Mouse (Mus musculus) limb, embryonic 14.5 days (tissue): ENCODE measurements around the gene Anks1b. TPM values are rescaled to one million over a fixed set of nuclear protein-coding genes. Genes with fewer than 3 reads are reported as not detected.

Experiments used
- ATAC-seq: fragments of 200-750 bp; cut with Nextera tagmentation; 2 replicates; pipeline ENCODE4 v1.8.0; 2017; ENCODE audit warnings: low read depth, moderate number of reproducible peaks, moderate TSS enrichment; ENCODE audit not compliant: low FRiP score
- DNase-seq: peaks from one replicate; pipeline ENCODE4 v3.0.0-alpha.2; 2015; ENCODE audit warnings: low spot score
- H3K27ac ChIP-seq: fragments of 300-500 bp; sonication (generic); replicated peaks from 2 replicates; pipeline ENCODE4 v1.5.1; 2014; ENCODE audit warnings: low read depth, mild to moderate bottlenecking, low read length, moderate library complexity, mixed read lengths
- H3K27me3 ChIP-seq: fragments of 300-500 bp; sonication (generic); 2 replicates; pipeline ENCODE4 v1.6.1; 2014; ENCODE audit warnings: low read length, mixed read lengths; ENCODE audit not compliant: control insufficient read depth, insufficient read depth
- H3K36me3 ChIP-seq: fragments of 300-500 bp; sonication (generic); 2 replicates; pipeline ENCODE4 v1.6.1; 2014; ENCODE audit warnings: mild to moderate bottlenecking, low read length, moderate library complexity, mixed read lengths; ENCODE audit not compliant: control insufficient read depth, insufficient read depth
- H3K4me1 ChIP-seq: fragments of 300-500 bp; sonication (generic); 2 replicates; pipeline ENCODE4 v1.6.1; 2014; ENCODE audit warnings: antibody characterized with exemption, low read length, mixed read lengths; ENCODE audit not compliant: control insufficient read depth, insufficient read depth
- H3K4me2 ChIP-seq: fragments of 300-500 bp; sonication (generic); replicated peaks from 2 replicates; pipeline ENCODE4 v1.6.1; 2014; ENCODE audit warnings: low read depth, mild to moderate bottlenecking, low read length, moderate library complexity; ENCODE audit not compliant: severe bottlenecking
- H3K4me3 ChIP-seq: fragments of 300-500 bp; sonication (generic); replicated peaks from 2 replicates; pipeline ENCODE4 v1.5.1; 2014; ENCODE audit warnings: low read length
- H3K9ac ChIP-seq: fragments of 300-500 bp; sonication (generic); 2 replicates; pipeline ENCODE4 v1.6.1; 2014; ENCODE audit warnings: mild to moderate bottlenecking, low read depth, low read length, moderate library complexity; ENCODE audit not compliant: severe bottlenecking
- H3K9me3 ChIP-seq: fragments of 300-500 bp; sonication (generic); 2 replicates; pipeline ENCODE4 v1.6.1; 2016; ENCODE audit warnings: low read length; ENCODE audit not compliant: control insufficient read depth
- POLR2A ChIP-seq: fragments of 200-500 bp; IDR thresholded peaks from 2 replicates; pipeline ENCODE4 v1.8.0; 2012; ENCODE audit warnings: inconsistent platforms, mild to moderate bottlenecking, moderate library complexity, borderline replicate concordance; ENCODE audit not compliant: insufficient read depth, insufficient read length; ENCODE audit errors: extremely low read depth
- WGBS: fragments of 180-500 bp; shearing (Covaris S2); extraction: QIAGEN DNeasy Blood & Tissue Kit; methylation state at CpG from one replicate; pipeline ENCODE4 v1.1.7; 2014; 5-methylcytosine and 5-hydroxymethylcytosine counted together
- polyA plus RNA-seq, 2 experiments: library from polyadenylated mRNA; depleted of rRNA in 1 of 2; stranded (reverse) in 1 of 2; unstranded in 1 of 2; fragments of >200 nt; fragmentation: Nextera tagmentation in 1 of 2; extraction: Ambion mirVana in 1 of 2; gene quantifications; 2 replicates each; pipeline versions ENCODE4 v1.2.1 to v1.2.3; 2012 to 2014

Gene Anks1b
- polyA plus RNA-seq, 2 experiments = 2.6 to 4.3 TPM

GRCm38 (mm10) chr10:90577777-90578176 is 704.5 kb downstream of the Anks1b start:
- WGBS = 65% methylated on average over 9 of the region's 9 CpGs
- H3K27me3 ChIP-seq = no peaks in the 10 kb centered on the region

GRCm38 (mm10) chr10:90579970-90580369 is 706.7 kb downstream of the Anks1b start:
- H3K9ac ChIP-seq = no peak overlapping the region
- no peak overlapping the region for H3K27ac ChIP-seq
- no peak overlapping the region for H3K4me2 ChIP-seq
- TF ChIP-seq POLR2A = no peak
- no peaks in the 10 kb centered on the region for H3K9me3 ChIP-seq
- H3K4me1 ChIP-seq = peaks cover 6% of the 10 kb centered on the region; the same call in 1 of the 2 replicates
- no peaks in the 10 kb centered on the region for H3K36me3 ChIP-seq
- H3K27me3 ChIP-seq = no peaks in the 10 kb centered on the region
- no peak for ATAC-seq
- DNase-seq = no peak
- H3K4me3 ChIP-seq = no peak overlapping the region
- 77% methylated on average over 5 of the region's 5 CpGs for WGBS

More at GRCm38 (mm10) chr10:90577777-90578176, 704.5 kb downstream of the Anks1b start:
- no peak for TF ChIP-seq POLR2A
- peaks cover 6% of the 10 kb centered on the region; the same call in 1 of the 2 replicates for H3K4me1 ChIP-seq
- DNase-seq (no peak), ATAC-seq (no peak)
- H3K36me3 ChIP-seq = no peaks in the 10 kb centered on the region
- no peak overlapping the region for H3K27ac ChIP-seq
- H3K9me3 ChIP-seq = no peaks in the 10 kb centered on the region
- no peak overlapping the region for H3K9ac ChIP-seq
- no peak overlapping the region for H3K4me3 ChIP-seq
- H3K4me2 ChIP-seq = no peak overlapping the region

- ATAC-seq (no peak), DNase-seq (no peak)
- Histone ChIP-seq H3K4me2 (no peak overlapping the region), H3K4me1 (no peaks in the 10 kb centered on the region), H3K9ac (no peak overlapping the region), H3K27me3 (no peaks in the 10 kb centered on the region), H3K36me3 (no peaks in the 10 kb centered on the region), H3K9me3 (no peaks in the 10 kb centered on the region), H3K27ac (no peak overlapping the region), H3K4me3 (no peak overlapping the region)
- WGBS = 79% methylated on average over 4 of the region's 4 CpGs
- no peak for TF ChIP-seq POLR2A
These were observed 710.7 kb downstream of the Anks1b start for GRCm38 (mm10) chr10:90584052-90584451.

- ATAC-seq (peak; percentile 37; the same call in 1 of the 2 replicates), DNase-seq (no peak)
- Histone ChIP-seq H3K36me3 (no peaks in the 10 kb centered on the region), H3K4me2 (no peak overlapping the region), H3K4me3 (no peak overlapping the region), H3K9ac (no peak overlapping the region), H3K4me1 (peaks cover 3% of the 10 kb centered on the region; the same call in 1 of the 2 replicates), H3K27ac (no peak overlapping the region), H3K9me3 (no peaks in the 10 kb centered on the region), H3K27me3 (no peaks in the 10 kb centered on the region)
- WGBS = 18% methylated on average over 3 of the region's 3 CpGs
- TF ChIP-seq POLR2A = no peak
These were observed 722.8 kb downstream of the Anks1b start for GRCm38 (mm10) chr10:90596142-90596541.

GRCm38 (mm10) chr10:90596576-90596975 is 723.3 kb downstream of the Anks1b start:
- ATAC-seq (no peak), DNase-seq (peak; percentile 4)
- Histone ChIP-seq H3K9ac (no peak overlapping the region), H3K27me3 (no peaks in the 10 kb centered on the region), H3K4me3 (no peak overlapping the region), H3K36me3 (no peaks in the 10 kb centered on the region), H3K9me3 (no peaks in the 10 kb centered on the region), H3K4me2 (no peak overlapping the region), H3K27ac (no peak overlapping the region), H3K4me1 (peaks cover 3% of the 10 kb centered on the region; the same call in 1 of the 2 replicates)
- TF ChIP-seq POLR2A = no peak
- 6% methylated on average over 3 of the region's 3 CpGs for WGBS

- ATAC-seq (no peak), DNase-seq (no peak)
- H3K27ac ChIP-seq = no peak overlapping the region
- no peaks in the 10 kb centered on the region for H3K27me3 ChIP-seq
- no peak overlapping the region for H3K4me3 ChIP-seq
- no peak overlapping the region for H3K9ac ChIP-seq
- no peak for TF ChIP-seq POLR2A
- no peak overlapping the region for H3K4me2 ChIP-seq
- H3K4me1 ChIP-seq = peaks cover 3% of the 10 kb centered on the region; the same call in 1 of the 2 replicates
- no peaks in the 10 kb centered on the region for H3K9me3 ChIP-seq
- no peaks in the 10 kb centered on the region for H3K36me3 ChIP-seq
These were observed 725.8 kb downstream of the Anks1b start for GRCm38 (mm10) chr10:90599149-90599548.
